Mouse (Mus musculus) liver, adult 2 months (tissue): Measurements from ENCODE around the gene Arsg.

Experiments
- CTCF ChIP-seq: fragments of 200-500 bp; IDR thresholded peaks from 2 replicates; pipeline ENCODE4 v1.5.1; 2011; ENCODE audit warnings: low read depth, low read length, control low read depth
- POLR2A ChIP-seq: fragments of 200-500 bp; IDR thresholded peaks from 2 replicates; pipeline ENCODE4 v1.6.1; 2011; ENCODE audit warnings: low read length, control low read depth; ENCODE audit not compliant: insufficient read depth; ENCODE audit errors: extremely low read depth

GRCm38 (mm10) chr11:109569809-109570208 is 96.6 kb downstream of the Arsg start:
- TF ChIP-seq CTCF (no peak), POLR2A (no peak)
